Mouse (Mus musculus) MEL (cell line): ENCODE measurements around the gene Trio. TPM values are rescaled to one million over a fixed set of nuclear protein-coding genes. Genes with fewer than 3 reads are reported as not detected.

Source experiments
- DNase-seq: peaks from one replicate; pipeline ENCODE4 v3.0.0; 2011; ENCODE audit warnings: low read depth, low spot score
- H3K27ac ChIP-seq: 2 replicates; pipeline ENCODE4 v1.5.1; 2012; ENCODE audit warnings: low read depth, mild to moderate bottlenecking, control low read depth, low read length, moderate library complexity; ENCODE audit not compliant: control insufficient read depth
- H3K27me3 ChIP-seq, 2 experiments: fragments of 150-350 bp in 1 of 2; sonication (generic) in 1 of 2; 2 replicates each; pipeline ENCODE4 v1.6.1; 2012; ENCODE audit warnings: low read length in 2 of 2, mild to moderate bottlenecking in 2 of 2, improper control_type of control experiment in 1 of 2, moderate library complexity in 1 of 2; ENCODE audit not compliant: insufficient read depth in 2 of 2, control insufficient read depth in 1 of 2
- H3K36me3 ChIP-seq, 2 experiments: 2 replicates each; pipeline ENCODE4 v1.6.1; 2012 to 2014; ENCODE audit warnings: low read length in 2 of 2, improper control_type of control experiment in 1 of 2, inconsistent platforms in 1 of 2, mild to moderate bottlenecking in 1 of 2; ENCODE audit not compliant: insufficient read depth in 2 of 2, control insufficient read depth in 1 of 2
- H3K4me1 ChIP-seq, 2 experiments: fragments of 150-350 bp in 1 of 2; sonication (generic) in 1 of 2; 2 replicates each; pipeline ENCODE4 v1.6.1; 2012; ENCODE audit warnings: low read length in 2 of 2, improper control_type of control experiment in 1 of 2, mild to moderate bottlenecking in 1 of 2; ENCODE audit not compliant: insufficient read depth in 2 of 2, control insufficient read depth in 1 of 2
- H3K4me3 ChIP-seq, 2 experiments: fragments of 150-350 bp in 1 of 2; sonication (generic) in 1 of 2; 2 replicates each; pipeline ENCODE4 v1.5.1; 2012; ENCODE audit warnings: low read depth in 2 of 2, low read length in 2 of 2, mild to moderate bottlenecking in 2 of 2, moderate library complexity in 2 of 2, control low read depth in 1 of 2, improper control_type of control experiment in 1 of 2; ENCODE audit not compliant: control insufficient read depth in 1 of 2, insufficient read depth in 1 of 2
- H3K79me2 ChIP-seq: 2 replicates; pipeline ENCODE4 v1.6.1; 2012; ENCODE audit warnings: mild to moderate bottlenecking, low read length, moderate library complexity; ENCODE audit not compliant: control insufficient read depth, poor library complexity, insufficient read depth
- H3K9ac ChIP-seq: 2 replicates; pipeline ENCODE4 v1.6.1; 2012; ENCODE audit warnings: low read depth, mild to moderate bottlenecking, control low read depth, low read length, moderate library complexity; ENCODE audit not compliant: control insufficient read depth, poor library complexity, severe bottlenecking
- H3K9me3 ChIP-seq: fragments of 150-350 bp; sonication (generic); replicated peaks from 2 replicates; pipeline ENCODE4 v1.6.1; 2012; ENCODE audit warnings: mild to moderate bottlenecking, low read length, improper control_type of control experiment, moderate library complexity; ENCODE audit not compliant: insufficient read depth
- BHLHE40 ChIP-seq: IDR thresholded peaks from 2 replicates; pipeline ENCODE4 v1.6.1; 2012; ENCODE audit warnings: low read depth, mild to moderate bottlenecking, inconsistent platforms, low read length, improper control_type of control experiment, borderline replicate concordance
- CHD2 ChIP-seq: IDR thresholded peaks from 2 replicates; pipeline ENCODE4 v1.6.1; 2011; ENCODE audit warnings: low read length, improper control_type of control experiment
- CTCF ChIP-seq, 3 experiments: IDR thresholded peaks in 2 of 3; conservative IDR thresholded peaks in 1 of 3; 2 replicates each; pipeline ENCODE4 v1.5.1; 2011 to 2012; ENCODE audit warnings: low read length in 3 of 3, low read depth in 2 of 3, mild to moderate bottlenecking in 2 of 3, improper control_type of control experiment in 1 of 3, inconsistent platforms in 1 of 3, mixed read lengths in 1 of 3, moderate library complexity in 1 of 3; ENCODE audit not compliant: control insufficient read depth in 1 of 3, insufficient read depth in 1 of 3, poor library complexity in 1 of 3, severe bottlenecking in 1 of 3
- E2F4 ChIP-seq: IDR thresholded peaks from 2 replicates; pipeline ENCODE4 v1.6.1; 2011; ENCODE audit warnings: low read depth, low read length, improper control_type of control experiment, borderline replicate concordance
- EP300 ChIP-seq, 2 experiments: IDR thresholded peaks; 2 replicates each; pipeline ENCODE4 v1.6.1; 2011; ENCODE audit warnings: improper control_type of control experiment in 2 of 2, low read length in 2 of 2, low read depth in 1 of 2, mild to moderate bottlenecking in 1 of 2
- GABPA ChIP-seq: IDR thresholded peaks from 2 replicates; pipeline ENCODE4 v1.6.1; 2012; ENCODE audit warnings: low read depth, mild to moderate bottlenecking, inconsistent platforms, low read length, improper control_type of control experiment, moderate library complexity
- KAT2A ChIP-seq: conservative IDR thresholded peaks from 2 replicates; pipeline ENCODE4 v1.6.1; 2012; ENCODE audit warnings: low read depth, low read length, improper control_type of control experiment, inconsistent platforms
- MAX ChIP-seq: IDR thresholded peaks from 2 replicates; pipeline ENCODE4 v1.6.1; 2011; ENCODE audit warnings: low read length, improper control_type of control experiment
- MEF2A ChIP-seq: IDR thresholded peaks from 2 replicates; pipeline ENCODE4 v1.6.1; 2014; ENCODE audit warnings: low read depth, mild to moderate bottlenecking, inconsistent platforms, low read length, improper control_type of control experiment; ENCODE audit not compliant: poor library complexity, insufficient replicate concordance, severe bottlenecking; ENCODE audit errors: extremely low read depth
- MYB ChIP-seq: IDR thresholded peaks from 2 replicates; pipeline ENCODE4 v1.6.1; 2011; ENCODE audit warnings: mild to moderate bottlenecking, low read depth, low read length, improper control_type of control experiment
- POLR2A ChIP-seq, 2 experiments: IDR thresholded peaks; 2 replicates each; pipeline ENCODE4 v1.6.1; 2011 to 2012; ENCODE audit warnings: low read length in 2 of 2, mild to moderate bottlenecking in 2 of 2, control low read depth in 1 of 2, improper control_type of control experiment in 1 of 2, low read depth in 1 of 2, moderate library complexity in 1 of 2; ENCODE audit not compliant: control insufficient read depth in 1 of 2, insufficient read depth in 1 of 2, poor library complexity in 1 of 2
- RAD21 ChIP-seq: IDR thresholded peaks from 2 replicates; pipeline ENCODE4 v1.6.1; 2011; ENCODE audit warnings: mild to moderate bottlenecking, low read depth, low read length, improper control_type of control experiment
- TAL1 ChIP-seq: IDR thresholded peaks from 2 replicates; pipeline ENCODE4 v1.6.1; 2012; ENCODE audit warnings: mild to moderate bottlenecking, inconsistent platforms, low read length, moderate library complexity, mixed read lengths
- UBTF ChIP-seq: IDR thresholded peaks from 2 replicates; pipeline ENCODE4 v1.6.1; 2012; ENCODE audit warnings: low read depth, mild to moderate bottlenecking, inconsistent platforms, low read length, improper control_type of control experiment, moderate library complexity, borderline replicate concordance; ENCODE audit not compliant: insufficient read depth
- USF1 ChIP-seq: IDR thresholded peaks from 2 replicates; pipeline ENCODE4 v1.6.1; 2014; ENCODE audit warnings: low read depth, mild to moderate bottlenecking, inconsistent platforms, low read length, improper control_type of control experiment, moderate library complexity
- USF2 ChIP-seq, 2 experiments: IDR thresholded peaks; 2 replicates each; pipeline ENCODE4 v1.6.1; 2011 to 2012; ENCODE audit warnings: improper control_type of control experiment in 2 of 2, low read length in 2 of 2, borderline replicate concordance in 1 of 2, inconsistent platforms in 1 of 2, low read depth in 1 of 2, mild to moderate bottlenecking in 1 of 2; ENCODE audit not compliant: insufficient read depth in 1 of 2
- polyA plus RNA-seq, 2 experiments: library from polyadenylated mRNA; stranded (reverse) in 1 of 2; unstranded in 1 of 2; fragments of >175 nt in 1 of 2; fragments of >200 nt in 1 of 2; gene quantifications; 2 replicates each; pipeline versions ENCODE4 v1.2.1 to v1.2.4; 2012; ENCODE audit warnings: low replicate concordance in 2 of 2, low read depth in 1 of 2; ENCODE audit not compliant: insufficient read length in 2 of 2, insufficient read depth in 1 of 2, missing spikeins in 1 of 2
- total RNA-seq: library from RNA; depleted of rRNA; stranded (reverse); fragments of 300-350 nt; gene quantifications from 2 replicates; pipeline ENCODE4 v1.2.3, GENCODE M21; 2012

Gene Trio
- total and polyA plus RNA-seq, 3 experiments, result 0.91 to 1.1 TPM; not detected in 1

DNA sequence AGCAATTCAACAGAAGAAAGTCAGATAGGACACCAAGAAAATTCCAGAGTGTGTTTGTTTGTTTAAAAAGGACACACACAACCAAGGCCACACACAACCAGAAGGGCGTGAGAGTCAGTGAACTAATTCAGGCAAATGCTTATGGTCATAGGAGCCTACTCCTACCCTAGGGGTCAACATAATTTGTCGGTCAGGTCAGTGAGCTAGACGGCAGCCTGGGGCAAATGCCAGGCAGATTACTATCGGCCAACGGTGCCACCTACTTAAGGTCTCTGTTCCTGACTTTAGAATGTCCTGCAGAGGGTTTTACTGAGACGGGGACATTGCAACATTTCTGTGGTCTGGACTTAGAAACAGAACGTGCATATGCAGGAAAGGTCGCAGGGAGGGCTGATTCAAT lies 276.9 kb downstream of the Trio start:
- no peak overlapping the region for H3K27ac ChIP-seq
- TF ChIP-seq USF1 (no peak), CHD2 (no peak), UBTF (no peak)
- H3K79me2 ChIP-seq, result no peaks in the 10 kb centered on the region
- no peak for DNase-seq
- H3K4me3 ChIP-seq, result no peak overlapping the region
- no peak overlapping the region for H3K9ac ChIP-seq
- H3K9me3 ChIP-seq, result no peaks in the 10 kb centered on the region
- H3K27me3 ChIP-seq, result no peaks in the 10 kb centered on the region
- no peaks in the 10 kb centered on the region for H3K36me3 ChIP-seq
- H3K4me1 ChIP-seq, result no peaks in the 10 kb centered on the region

DNA sequence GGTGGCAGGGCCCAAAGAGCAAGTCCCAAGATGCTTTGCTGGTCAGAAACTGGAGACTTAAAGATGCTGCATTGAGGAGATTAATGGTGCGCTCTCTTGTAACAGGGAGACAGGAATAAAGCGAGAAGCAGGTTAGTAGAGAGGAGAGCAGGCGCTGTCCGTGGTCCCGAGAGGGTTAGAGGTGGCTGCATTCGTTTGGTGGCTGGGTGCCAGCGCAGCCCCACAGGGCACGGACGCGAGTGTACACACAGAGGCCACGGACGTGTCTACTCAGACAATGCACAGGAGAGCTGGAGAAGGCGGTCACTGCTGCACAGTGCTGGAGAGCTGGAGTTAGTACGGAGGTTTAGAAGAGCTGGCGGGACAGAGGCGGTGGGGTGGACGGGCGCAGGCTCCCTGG lies 278.1 kb downstream of the Trio start:
- Histone ChIP-seq H3K79me2 (no peaks in the 10 kb centered on the region), H3K9ac (no peak overlapping the region), H3K4me3 (no peak overlapping the region), H3K4me1 (no peaks in the 10 kb centered on the region), H3K27ac (no peak overlapping the region), H3K36me3 (no peaks in the 10 kb centered on the region), H3K27me3 (no peaks in the 10 kb centered on the region), H3K9me3 (no peaks in the 10 kb centered on the region)
- TF ChIP-seq MAX (no peak), TAL1 (no peak), CTCF (IDR thresholded peaks at IDR 0.05 in 2 of 3, conservative IDR thresholded peaks at IDR 0.05 in 1 of 3; ENCODE audit: control insufficient read depth in 1 of 3, insufficient read depth in 1 of 3, low read depth in 2 of 3, low read length in 3 of 3, poor library complexity in 1 of 3, severe bottlenecking in 1 of 3) (no peak), GABPA (no peak), USF2 (IDR thresholded peaks at IDR 0.05; ENCODE audit: borderline replicate concordance in 1 of 2, insufficient read depth in 1 of 2, low read depth in 1 of 2, low read length in 2 of 2) (no peak), MEF2A (no peak), E2F4 (no peak), CHD2 (no peak), BHLHE40 (no peak)
- no peak for DNase-seq

- Histone ChIP-seq H3K36me3 (no peaks in the 10 kb centered on the region), H3K27me3 (no peaks in the 10 kb centered on the region), H3K9me3 (no peaks in the 10 kb centered on the region), H3K27ac (no peak overlapping the region), H3K9ac (no peak overlapping the region), H3K4me3 (no peak overlapping the region), H3K79me2 (no peaks in the 10 kb centered on the region), H3K4me1 (no peaks in the 10 kb centered on the region)
- DNase-seq, result no peak
- TF ChIP-seq POLR2A (IDR thresholded peaks at IDR 0.05; ENCODE audit: control insufficient read depth in 1 of 2, insufficient read depth in 1 of 2, low read depth in 1 of 2, low read length in 2 of 2, poor library complexity in 1 of 2), result no peak
- no peak for TF ChIP-seq CHD2
- no peak for TF ChIP-seq RAD21
- TF ChIP-seq KAT2A, result no peak
- TF ChIP-seq MYB, result no peak
- TF ChIP-seq EP300 (IDR thresholded peaks at IDR 0.05; ENCODE audit: low read depth in 1 of 2, low read length in 2 of 2), result no peak
These were observed 280.7 kb downstream of the Trio start for GRCm38 (mm10) chr15:27744995-27745394.
